Mouse (Mus musculus): ENCODE measurements around the gene Psen2. TPM values are rescaled to one million over a fixed set of nuclear protein-coding genes. Genes with fewer than 3 reads are reported as not detected.

The Psen2 gene
- total RNA-seq (2012; rRNA removed) (36.8 and 45.3 TPM in 2 replicates), total RNA-seq (2014; rRNA removed) (23.4 and 24.2 TPM in 2 replicates), polyA plus RNA-seq (2012; ENCODE audit: insufficient read length, low read depth) (46.1 and 47.6 TPM in 2 replicates)

DNA sequence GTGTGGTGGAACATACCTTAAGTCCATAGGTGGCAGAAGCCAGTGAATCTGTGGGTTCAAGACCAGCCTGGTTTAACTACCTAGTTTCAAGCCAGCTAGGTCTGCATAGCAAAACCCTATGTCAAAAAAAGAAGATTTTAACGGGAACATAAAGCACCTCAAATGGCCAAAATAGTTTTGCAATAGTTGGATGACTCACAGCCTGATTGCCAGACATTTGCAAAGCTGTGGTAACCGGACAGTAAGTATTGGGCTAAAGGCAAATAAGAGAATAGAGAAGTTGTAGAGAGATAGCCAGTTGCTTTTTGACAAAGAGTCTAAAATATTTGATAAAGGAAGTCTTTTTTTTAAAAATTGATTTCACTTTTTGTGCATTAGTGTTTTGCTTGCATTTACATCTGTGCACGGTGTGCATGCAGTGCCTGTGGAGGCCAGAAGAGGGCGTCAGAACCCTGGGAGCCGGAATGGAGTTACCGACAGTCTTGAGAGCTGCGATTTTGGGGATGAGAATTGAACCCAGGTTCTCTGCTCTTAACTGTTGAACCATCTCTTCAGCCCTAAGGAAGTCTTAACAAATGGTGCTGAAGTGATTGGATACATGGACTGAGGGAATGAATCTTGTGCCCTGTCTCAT lies at the start of gene Psen2:
Gene Psen2, minus strand, starts transcription at position 75 of the 634 bp plus-strand sequence.
- Histone ChIP-seq H3K9me3 (replicated peaks; ENCODE audit: low read length) (peaks cover 3% of the 10 kb centered on the region), H3K36me3 (replicated peaks in 1 of 2; ENCODE audit: control insufficient read depth in 1 of 2, insufficient read depth in 1 of 2, low read length in 1 of 2) (no peaks in the 10 kb centered on the region), H3K4me3 (replicated peaks in 1 of 3; ENCODE audit: low read depth in 2 of 3, low read length in 2 of 3, poor library complexity in 1 of 3) (no peak within 1 kb of the TSS), H3K4me2 (ENCODE audit: insufficient read depth, low read depth, poor library complexity, severe bottlenecking) (no peak within 1 kb of the TSS), H3K79me2 (replicated peaks; ENCODE audit: control insufficient read depth, extremely low read depth, insufficient read depth, poor library complexity, severe bottlenecking) (no peaks in the 10 kb centered on the region), H3K4me1 (ENCODE audit: control insufficient read depth in 1 of 2, insufficient read depth in 2 of 2) (peaks cover 11 to 56% of the 10 kb centered on the region in 2 experiments), H3K27me3 (replicated peaks) (no peaks in the 10 kb centered on the region), H3K9ac (ENCODE audit: insufficient read depth, low read depth) (no peak within 1 kb of the TSS), H3K27ac (ENCODE audit: insufficient read depth, low read depth) (no peak within 1 kb of the TSS)
- DNase-seq (ENCODE audit: extremely low read depth): no peak
- TF ChIP-seq CHD2 (IDR thresholded peaks at IDR 0.05; ENCODE audit: low read length) (no peak), TCF12 (IDR thresholded peaks at IDR 0.05; ENCODE audit: low read depth, low read length) (no peak), UBTF (IDR thresholded peaks at IDR 0.05; ENCODE audit: low read depth, low read length) (no peak), MAX (IDR thresholded peaks at IDR 0.05; ENCODE audit: low read length) (no peak), ZMIZ1 (IDR thresholded peaks at IDR 0.05; ENCODE audit: low read depth, low read length) (no peak), NRF1 (IDR thresholded peaks at IDR 0.05; ENCODE audit: low read depth, low read length) (no peak), CTCF (conservative IDR thresholded peaks at IDR 0.05 in 1 of 2, IDR thresholded peaks at IDR 0.05 in 1 of 2; ENCODE audit: low read depth in 2 of 2, low read length in 2 of 2) (peak; percentile 65 to 73), PAX5 (IDR thresholded peaks at IDR 0.05; ENCODE audit: low read length) (no peak), ETS1 (conservative IDR thresholded peaks at IDR 0.05; ENCODE audit: low read depth, low read length) (no peak), POLR2AphosphoS2 (IDR thresholded peaks at IDR 0.05; ENCODE audit: low read depth, low read length) (no peak), RAD21 (IDR thresholded peaks at IDR 0.05; ENCODE audit: low read depth, low read length) (peak; percentile 61), JUND (conservative IDR thresholded peaks at IDR 0.05; ENCODE audit: low read depth, low read length) (no peak), KAT2A (IDR thresholded peaks at IDR 0.05; ENCODE audit: insufficient replicate concordance, low read length) (no peak), CHD1 (IDR thresholded peaks at IDR 0.05; ENCODE audit: low read depth, low read length) (no peak), SMC3 (IDR thresholded peaks at IDR 0.05; ENCODE audit: low read depth, low read length) (peak; percentile 49), NELFE (IDR thresholded peaks at IDR 0.05; ENCODE audit: low read depth, low read length) (no peak)
- in situ Hi-C loops (cut with MboI; ENCODE audit: low pct_ligation_motif_present, low pct_unique_long_range_greater_than_20kb, low sequenced_read_pairs): loop anchor here (25.0 kb wide), 2 partner anchors 274 to 499 kb away; no protein-coding TSS in a partner anchor
- dilution Hi-C loops (cut with MboI; ENCODE audit: extremely low pct_ligation_motif_present, extremely low pct_unique_long_range_greater_than_20kb, low sequenced_read_pairs): no loop called here

DNA sequence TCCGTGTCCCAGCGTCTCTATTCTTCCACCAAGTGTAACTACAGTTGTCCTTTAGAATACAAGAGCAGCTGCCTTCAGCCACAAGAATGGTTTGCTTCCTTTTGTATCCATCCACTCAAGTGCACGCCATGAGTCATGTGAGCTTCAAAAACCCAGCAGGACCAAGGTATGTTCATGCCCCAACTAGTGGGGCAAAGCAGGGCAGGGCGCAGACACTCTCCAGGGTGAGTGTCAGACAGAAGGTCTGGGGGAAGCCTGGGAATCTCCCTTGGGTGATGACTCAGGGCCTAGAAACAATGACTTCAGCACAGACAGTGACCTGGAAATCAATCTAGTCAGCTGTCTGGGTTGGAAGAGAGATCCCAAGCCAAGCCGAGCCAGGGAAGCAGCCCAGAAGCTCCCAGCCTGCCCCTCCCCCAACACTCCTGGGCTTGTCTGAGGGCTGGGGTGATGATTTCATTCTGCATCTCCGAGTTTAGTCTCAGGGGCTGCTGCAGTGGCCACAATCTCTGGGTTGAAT lies 49.6 kb upstream of the Psen2 start:
- 0 out of 2 replicates have a peak overlapping the region, but pooled peaks have one; percentile 31 for H3K4me2 ChIP-seq (ENCODE audit: insufficient read depth, low read depth, poor library complexity, severe bottlenecking)
- TF ChIP-seq MAFK (IDR thresholded peaks at IDR 0.05; ENCODE audit: insufficient replicate concordance, low read length): 0 out of 2 replicates have a peak, but pooled peaks have one; percentile 4
- no peak for TF ChIP-seq ZNF384 (IDR thresholded peaks at IDR 0.05; ENCODE audit: low read depth, low read length)
- TF ChIP-seq BHLHE40 (IDR thresholded peaks at IDR 0.05; ENCODE audit: low read depth, low read length): peak; percentile 56
- peak; percentile 76 for TF ChIP-seq ETS1 (conservative IDR thresholded peaks at IDR 0.05; ENCODE audit: low read depth, low read length)
- no peak for TF ChIP-seq HCFC1 (IDR thresholded peaks at IDR 0.05; ENCODE audit: low read depth, low read length)
- no peaks in the 10 kb centered on the region for H3K9me3 ChIP-seq (replicated peaks; ENCODE audit: low read length)
- H3K27me3 ChIP-seq (replicated peaks): peaks cover 1% of the 10 kb centered on the region
- no peaks in the 10 kb centered on the region for H3K79me2 ChIP-seq (replicated peaks; ENCODE audit: control insufficient read depth, extremely low read depth, insufficient read depth, poor library complexity, severe bottlenecking)
- H3K4me1 ChIP-seq (ENCODE audit: control insufficient read depth in 1 of 2, insufficient read depth in 2 of 2): peaks cover 8 to 31% of the 10 kb centered on the region in 2 experiments; a peak in 3 of 4 replicates
- H3K36me3 ChIP-seq (replicated peaks in 1 of 2; ENCODE audit: control insufficient read depth in 1 of 2, insufficient read depth in 1 of 2, low read length in 1 of 2): no peaks in the 10 kb centered on the region
- in situ Hi-C loops (cut with MboI; ENCODE audit: low pct_ligation_motif_present, low pct_unique_long_range_greater_than_20kb, low sequenced_read_pairs) (no loop called here), dilution Hi-C loops (cut with MboI; ENCODE audit: extremely low pct_ligation_motif_present, extremely low pct_unique_long_range_greater_than_20kb, low sequenced_read_pairs) (no loop called here)
- peak; percentile 42 for DNase-seq (ENCODE audit: extremely low read depth)
- no peak overlapping the region for H3K9ac ChIP-seq (ENCODE audit: insufficient read depth, low read depth)
- no peak overlapping the region for H3K27ac ChIP-seq (ENCODE audit: insufficient read depth, low read depth)
- H3K4me3 ChIP-seq (replicated peaks in 1 of 3; ENCODE audit: low read depth in 2 of 3, low read length in 2 of 3, poor library complexity in 1 of 3): no peak overlapping the region

Measured in CH12.LX (cell line).